ENCODE assay signal across 11 mouse cellular contexts in genomic region chr14:25857168-25857621, GRCm38 (mm10). TPM values are rescaled to one million over a fixed set of nuclear protein-coding genes. Genes with fewer than 3 reads are reported as not detected.
DNase-seq lines count a peak whose midpoint lies in the region; ATAC-seq and TF ChIP-seq lines count a peak whose summit lies in the region.
"Had no signal": no experiment of that assay in that cellular context is flagged by ENCODE, and none has a peak within 500 bp of the region (broad histone marks: within the 10 kb centered on the region; RNA-seq: fewer than 3 reads in every experiment).

No protein-coding gene starts in this region.

- peak overlapping the region; percentile 75 for H3K27ac ChIP-seq in stomach, postnatal 0 days (replicated peaks)

- no peaks in the 10 kb centered on the region for H3K9me3 ChIP-seq in stomach, postnatal 0 days (ENCODE audit: control insufficient read depth, low read length)

- TF ChIP-seq CTCF in stomach, postnatal 0 days (IDR thresholded peaks at IDR 0.05; ENCODE audit: low read depth) = no peak

- no peak overlapping the region for H3K4me2 ChIP-seq in stomach, postnatal 0 days (replicated peaks; ENCODE audit: low read depth)

- no peak overlapping the region for H3K9ac ChIP-seq in stomach, postnatal 0 days (ENCODE audit: low read length)

- 48% methylated on average over 3 of the region's 3 CpGs for WGBS in stomach, postnatal 0 days

- no peak for TF ChIP-seq EP300 in stomach, postnatal 0 days (optimal IDR thresholded peaks at IDR 0.05)

- no peak overlapping the region for H3K4me3 ChIP-seq in stomach, postnatal 0 days (ENCODE audit: low read depth, low read length)

- ATAC-seq in granulocyte monocyte progenitor cell, adult 5-6 weeks (replicated peaks; ENCODE audit: poor library complexity, severe bottlenecking) = peak; percentile 77
- peak; percentile 82 for ATAC-seq in stomach, postnatal 0 days (ENCODE audit: low FRiP score, low TSS enrichment)

- peaks cover 2% of the 10 kb centered on the region for H3K4me1 ChIP-seq in stomach, postnatal 0 days (replicated peaks; ENCODE audit: control insufficient read depth, insufficient read depth)

- H3K36me3 ChIP-seq in stomach, postnatal 0 days (ENCODE audit: control insufficient read depth, insufficient read depth, low read length) = no peaks in the 10 kb centered on the region

- peak; percentile 24 for DNase-seq in thymus, postnatal 14 days
- DNase-seq in thymus, adult 18-20 months = no peak
- peak; percentile 59 for DNase-seq in lung, postnatal 25 days (ENCODE audit: low spot score)
- peak; percentile 81 for DNase-seq in stomach, postnatal 0 days (ENCODE audit: low spot score)
- DNase-seq in right cerebral cortex, adult 2 months (ENCODE audit: low spot score in 2 of 2) = no peak
- DNase-seq in cerebellum, postnatal 36 days = no peak
- DNase-seq: cerebellum, adult 9-10 months; heart, postnatal 4 days had no signal

- H3K27me3 ChIP-seq in stomach, postnatal 0 days (ENCODE audit: control insufficient read depth, insufficient read depth, low read length) = no peaks in the 10 kb centered on the region

RNA-seq across cellular contexts. Expression of gene Anxa11, which starts 15.2 kb away (rescaled TPM):
- total RNA-seq in granulocyte monocyte progenitor cell, adult 5-6 weeks (2014; fragmentation: Nextera tagmentation) = 39.6 and 41.1 TPM in 2 replicates
- 7.2 and 9.7 TPM in 2 replicates for total RNA-seq in granulocyte monocyte progenitor cell, adult 5-6 weeks (2017)
- polyA plus RNA-seq in stomach, postnatal 0 days (2015; fragmentation: Nextera tagmentation; extraction: Ambion mirVana) = 60.6 and 67.3 TPM in 2 replicates

RNA-seq across cellular contexts. Expression of gene Plac9a, which starts 45.7 kb away (rescaled TPM):
- total RNA-seq in granulocyte monocyte progenitor cell, adult 5-6 weeks (2014; fragmentation: Nextera tagmentation) = not detected in 2 replicates
- total RNA-seq in granulocyte monocyte progenitor cell, adult 5-6 weeks (2017) = not detected in 2 replicates
- 1.9 and 2.8 TPM in 2 replicates for polyA plus RNA-seq in stomach, postnatal 0 days (2015; fragmentation: Nextera tagmentation; extraction: Ambion mirVana)
- total RNA-seq: layer of hippocampus, adult 8-10 months had no signal
- polyA plus RNA-seq: forebrain, embryonic 11.5 days had no signal

Comparison
In these comparisons a context has a peak if more than half of its experiments do, and no peak if none do; other contexts are left out.
1. DNase-seq: peak in thymus, postnatal 14 days (single experiment), lung, postnatal 25 days (single experiment) and stomach, postnatal 0 days (single experiment); none in thymus, adult 18-20 months (0 of 2), right cerebral cortex, adult 2 months (0 of 2) and cerebellum, postnatal 36 days (0 of 2).